ENCODE assay signal across 8 mouse cellular contexts in the genomic region with DNA sequence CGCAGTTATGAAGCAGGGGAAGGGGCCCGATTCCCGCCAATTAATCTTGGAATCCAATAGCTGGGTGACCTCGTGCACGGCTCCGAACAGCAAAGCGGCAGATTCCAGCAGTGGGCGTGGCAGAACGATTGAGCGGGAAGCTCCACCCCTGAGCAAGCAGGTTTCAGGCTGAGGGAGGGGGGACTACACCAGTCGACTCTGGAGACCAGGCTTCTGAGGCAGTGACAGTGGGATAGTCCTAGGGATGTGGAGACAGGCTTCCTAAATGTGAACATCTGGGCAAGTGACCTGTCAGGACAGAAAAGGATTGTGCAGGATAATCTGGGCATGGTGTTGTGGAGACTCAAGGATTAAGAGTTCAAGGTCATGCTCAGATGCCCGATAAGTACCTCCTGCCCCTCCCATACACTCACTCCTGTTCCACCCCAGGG. TPM values are rescaled to one million over a fixed set of nuclear protein-coding genes. Genes with fewer than 3 reads are reported as not detected.
A peak's percentile ranks its signal among the peaks of the same experiment; 100 is the strongest.
DNase-seq lines count a peak whose midpoint lies in the region; ATAC-seq and TF ChIP-seq lines count a peak whose summit lies in the region.

No protein-coding gene starts in this region.

- TF ChIP-seq POLR2A in cerebellum, adult 2 months (IDR thresholded peaks at IDR 0.05; ENCODE audit: borderline replicate concordance, insufficient read depth, low read length), result no peak

- no peak for TF ChIP-seq CTCF in cerebellum, adult 2 months (IDR thresholded peaks at IDR 0.05; ENCODE audit: borderline replicate concordance, insufficient read depth, low read depth, low read length)

- H3K27me3 ChIP-seq in intestine, embryonic 14.5 days (replicated peaks; ENCODE audit: control insufficient read depth, insufficient read depth, low read length), result 0 out of 2 replicates have a peak, but pooled peaks cover 5% of the 10 kb centered on the region
- peaks cover 21% of the 10 kb centered on the region for H3K27me3 ChIP-seq in megakaryocyte, embryonic 14.5 days (replicated peaks)
- no peaks in the 10 kb centered on the region for H3K27me3 ChIP-seq in cerebellum, adult 2 months (ENCODE audit: control insufficient read depth, insufficient read depth, low read length)

- peaks cover 3 to 7% of the 10 kb centered on the region in 2 experiments; a peak in 2 of 4 replicates for H3K4me1 ChIP-seq in ES-E14 (ENCODE audit: control insufficient read depth in 2 of 2, insufficient read depth in 2 of 2, low read length in 2 of 2, poor library complexity in 1 of 2)
- H3K4me1 ChIP-seq in intestine, embryonic 14.5 days (replicated peaks; ENCODE audit: control insufficient read depth, insufficient read depth, low read length), result peaks cover 20% of the 10 kb centered on the region
- peaks cover 24% of the 10 kb centered on the region for H3K4me1 ChIP-seq in megakaryocyte, embryonic 14.5 days
- no peaks in the 10 kb centered on the region for H3K4me1 ChIP-seq in cerebellum, adult 2 months (ENCODE audit: control insufficient read depth, insufficient read depth, low read length)

- H3K27ac ChIP-seq in ES-E14 (ENCODE audit: insufficient read depth, low read depth, low read length, poor library complexity, severe bottlenecking), result no peak overlapping the region; the same call in 1 of the 2 replicates
- no peak overlapping the region for H3K27ac ChIP-seq in intestine, embryonic 14.5 days (ENCODE audit: low read depth)
- H3K27ac ChIP-seq in cerebellum, adult 2 months (ENCODE audit: insufficient read depth, low read length), result no peak overlapping the region

- H3K4me3 ChIP-seq in ES-E14 (ENCODE audit: insufficient read depth in 1 of 2, low read depth in 1 of 2, low read length in 2 of 2, poor library complexity in 1 of 2, severe bottlenecking in 1 of 2), result peak overlapping the region; percentile 40 to 48; a peak in 3 of 4 replicates
- H3K4me3 ChIP-seq in intestine, embryonic 14.5 days (ENCODE audit: low read depth, low read length), result peak overlapping the region; percentile 19
- H3K4me3 ChIP-seq in megakaryocyte, embryonic 14.5 days (replicated peaks), result peak overlapping the region; percentile 87
- H3K4me3 ChIP-seq in cerebellum, adult 2 months (replicated peaks; ENCODE audit: insufficient read depth, low read depth, low read length), result no peak overlapping the region

- H3K9ac ChIP-seq in ES-E14 (ENCODE audit: insufficient read depth, low read depth, low read length, poor library complexity, severe bottlenecking), result peak overlapping the region; percentile 72; the same call in 1 of the 2 replicates
- H3K9ac ChIP-seq in intestine, embryonic 14.5 days (ENCODE audit: low read length), result no peak overlapping the region

- peak overlapping the region; percentile 45 for H3K4me2 ChIP-seq in intestine, embryonic 14.5 days (ENCODE audit: low read length)

- DNase-seq in ES-E14 (ENCODE audit: low read depth, low spot score) (peak; percentile 56), adipocyte (ENCODE audit: low spot score) (no peak)
- peak; percentile 50 for DNase-seq in embryo, embryonic 11 days
- peak; percentile 63 for DNase-seq in intestine, embryonic 14.5 days (ENCODE audit: low spot score)
- DNase-seq in cerebellum, adult 2 months, result no peak
- DNase-seq in urinary bladder, adult 2 months (ENCODE audit: low spot score), result no peak

- H3K9me3 ChIP-seq in ES-E14 (ENCODE audit: control insufficient read depth, insufficient read depth, low read depth, low read length), result no peaks in the 10 kb centered on the region
- H3K9me3 ChIP-seq in intestine, embryonic 14.5 days (ENCODE audit: control insufficient read depth, low read length), result no peaks in the 10 kb centered on the region
- no peaks in the 10 kb centered on the region for H3K9me3 ChIP-seq in megakaryocyte, embryonic 14.5 days

- H3K36me3 ChIP-seq in ES-E14 (ENCODE audit: control insufficient read depth, insufficient read depth, low read length, poor library complexity, severe bottlenecking), result peaks cover 3% of the 10 kb centered on the region
- no peaks in the 10 kb centered on the region for H3K36me3 ChIP-seq in intestine, embryonic 14.5 days (ENCODE audit: control insufficient read depth, insufficient read depth, low read length)
- H3K36me3 ChIP-seq in megakaryocyte, embryonic 14.5 days (replicated peaks; ENCODE audit: low read length), result peaks cover 24% of the 10 kb centered on the region

- WGBS in intestine, embryonic 14.5 days, result 3% methylated on average over 12 of the region's 12 CpGs
- 4% methylated on average over 12 of the region's 12 CpGs for WGBS in cerebellum, adult 2 months

- peak; percentile 25; the same call in 1 of the 2 replicates for ATAC-seq in intestine, embryonic 14.5 days (replicated peaks; ENCODE audit: low FRiP score, low TSS enrichment, low read depth)
- ATAC-seq in inflammation-experienced regulatory T-cells, adult 6 months, result no peak

- in situ Hi-C loops in ES-E14 (cut with MboI; ENCODE audit: low sequenced_read_pairs in 2 of 2, unreplicated experiment in 2 of 2), result no loop called here

TF ChIP-seq in ES-E14, 5 proteins besides CTCF, POLR2A, EP300 and RAD21:
- TF ChIP-seq CHD2 (IDR thresholded peaks at IDR 0.05; ENCODE audit: low read depth, low read length), result no peak

RNA-seq across cellular contexts. Expression of a gene that starts 10.7 kb away (rescaled TPM):
- 11.2 and 13.5 TPM in 2 replicates for total RNA-seq in ES-E14 (2012; rRNA removed)
- 13.4 and 14.9 TPM in 2 replicates for polyA plus RNA-seq in intestine, embryonic 14.5 days (2014; fragmentation: Nextera tagmentation; extraction: Ambion mirVana)
- polyA plus RNA-seq in megakaryocyte, embryonic 14.5 days (2012; ENCODE audit: insufficient read depth, low replicate concordance), result 1.3 TPM in 1 of 2 replicates, not detected in the other
- 6.9 and 7.4 TPM in 2 replicates for polyA plus RNA-seq in cerebellum, adult 2 months (2012; rRNA removed)
- 10 to 100 TPM; 13.9 to 19.6 (median 17.5) TPM for polyA plus RNA-seq in inflammation-experienced regulatory T-cells, adult 6 months (2017; shearing (Covaris generic))
- polyA plus RNA-seq in urinary bladder, adult 2 months (2012; rRNA removed), result 6.1 and 7.2 TPM in 2 replicates

RNA-seq across cellular contexts. Expression of a gene that starts 22.2 kb away (rescaled TPM):
- total RNA-seq in ES-E14 (2012; rRNA removed), result not detected in 2 replicates
- polyA plus RNA-seq in intestine, embryonic 14.5 days (2014; fragmentation: Nextera tagmentation; extraction: Ambion mirVana), result 0.15 and 0.42 TPM in 2 replicates
- polyA plus RNA-seq in megakaryocyte, embryonic 14.5 days (2012; ENCODE audit: insufficient read depth, low replicate concordance), result not detected in 2 replicates
- not detected in 2 replicates for polyA plus RNA-seq in cerebellum, adult 2 months (2012; rRNA removed)
- polyA plus RNA-seq in inflammation-experienced regulatory T-cells, adult 6 months (2017; shearing (Covaris generic)), result not detected
- polyA plus RNA-seq in urinary bladder, adult 2 months (2012; rRNA removed), result not detected in 2 replicates

RNA-seq across cellular contexts. Expression of a gene that starts 29.2 kb away (rescaled TPM):
- total RNA-seq in ES-E14 (2012; rRNA removed), result 2.7 and 3.4 TPM in 2 replicates
- polyA plus RNA-seq in intestine, embryonic 14.5 days (2014; fragmentation: Nextera tagmentation; extraction: Ambion mirVana), result 3.8 and 4.0 TPM in 2 replicates
- polyA plus RNA-seq in megakaryocyte, embryonic 14.5 days (2012; ENCODE audit: insufficient read depth, low replicate concordance), result 2.2 TPM in 1 of 2 replicates, not detected in the other
- 3.3 and 3.6 TPM in 2 replicates for polyA plus RNA-seq in cerebellum, adult 2 months (2012; rRNA removed)
- polyA plus RNA-seq in inflammation-experienced regulatory T-cells, adult 6 months (2017; shearing (Covaris generic)), result 10 to 100 TPM; 10.3 to 14.0 (median 11.0) TPM
- polyA plus RNA-seq in urinary bladder, adult 2 months (2012; rRNA removed), result 10.3 and 13.4 TPM in 2 replicates

RNA-seq across cellular contexts. Expression of a gene that starts 39.8 kb away (rescaled TPM):
- total RNA-seq in ES-E14 (2012; rRNA removed), result 71.9 and 81.9 TPM in 2 replicates
- polyA plus RNA-seq in intestine, embryonic 14.5 days (2014; fragmentation: Nextera tagmentation; extraction: Ambion mirVana), result 86.7 and 92.2 TPM in 2 replicates
- 39.8 and 119 TPM in 2 replicates for polyA plus RNA-seq in megakaryocyte, embryonic 14.5 days (2012; ENCODE audit: insufficient read depth, low replicate concordance)
- polyA plus RNA-seq in cerebellum, adult 2 months (2012; rRNA removed), result 53.9 and 54.7 TPM in 2 replicates
- 100 to 1,000 TPM; 101 to 136 (median 117) TPM for polyA plus RNA-seq in inflammation-experienced regulatory T-cells, adult 6 months (2017; shearing (Covaris generic))
- 53.2 and 69.5 TPM in 2 replicates for polyA plus RNA-seq in urinary bladder, adult 2 months (2012; rRNA removed)

Comparison
In these comparisons a context has a peak if more than half of its experiments do, and no peak if none do; other contexts are left out.
1. DNase-seq: peak in ES-E14 (single experiment), embryo, embryonic 11 days (single experiment) and intestine, embryonic 14.5 days (single experiment); none in adipocyte (single experiment), cerebellum, adult 2 months (0 of 2) and urinary bladder, adult 2 months (single experiment).